In genomic region chr8:117420841-117421534, GRCm38 (mm10) we compare ENCODE assay signal across 14 mouse cellular contexts.
DNase-seq lines count a peak whose midpoint lies in the region; ATAC-seq and TF ChIP-seq lines count a peak whose summit lies in the region.
"Had no signal": no experiment of that assay in that cellular context is flagged by ENCODE, and none has a peak within 500 bp of the region (broad histone marks: within the 10 kb centered on the region; RNA-seq: fewer than 3 reads in every experiment).

No protein-coding gene starts in this region.

- 80% methylated on average over 17 of the region's 17 CpGs for WGBS in liver, embryonic 13.5 days (ENCODE audit: insufficient replicate concordance)
- WGBS in liver, postnatal 0 days (ENCODE audit: insufficient replicate concordance), result 87% methylated on average over 17 of the region's 17 CpGs
- 68% methylated on average over 17 of the region's 17 CpGs for WGBS in olfactory bulb, adult 2 months

- DNase-seq in liver, embryonic 13.5 days, result no peak
- DNase-seq in liver, postnatal 0 days, result no peak
- peak; percentile 24 for DNase-seq in heart, postnatal 14 days
- DNase-seq in kidney, postnatal 36 days, result peak; percentile 39 to 73
- DNase-seq: adrenal gland, postnatal 14 days; right cerebral cortex, postnatal 14 days had no signal

- ATAC-seq in liver, embryonic 13.5 days (ENCODE audit: low read depth), result peak; percentile 14; the same call in 1 of the 2 replicates
- no peak for ATAC-seq in liver, postnatal 0 days
- no peak for ATAC-seq in granulocyte monocyte progenitor cell, adult 5-6 weeks (replicated peaks; ENCODE audit: poor library complexity, severe bottlenecking)
- ATAC-seq in cerebellum, adult (ENCODE audit: insufficient number of reproducible peaks, low FRiP score, low TSS enrichment), result no peak
- ATAC-seq: liver, embryonic 12.5 days had no signal

- intact Hi-C loops in heart, postnatal 14 days (cut with DNase I), result loop anchor here (5.0 kb wide), 1 partner anchor 34 kb away; no protein-coding TSS in a partner anchor

- no peak for TF ChIP-seq EP300 in liver, postnatal 0 days (IDR thresholded peaks at IDR 0.05; ENCODE audit: low read depth)

- no peak for TF ChIP-seq POLR2A in olfactory bulb, adult 2 months (IDR thresholded peaks at IDR 0.05; ENCODE audit: insufficient read depth, low read depth, low read length)

- no peak overlapping the region for H3K4me2 ChIP-seq in liver, embryonic 13.5 days
- H3K4me2 ChIP-seq in liver, postnatal 0 days (ENCODE audit: low read depth, low read length), result no peak overlapping the region
- H3K4me2 ChIP-seq: hindbrain, embryonic 14.5 days; liver, embryonic 12.5 days; midbrain, embryonic 12.5 days; neural tube, embryonic 13.5 days had no signal

- H3K9ac ChIP-seq in liver, embryonic 13.5 days, result no peak overlapping the region
- H3K9ac ChIP-seq in liver, postnatal 0 days (replicated peaks), result no peak overlapping the region
- H3K9ac ChIP-seq: hindbrain, embryonic 14.5 days; liver, embryonic 12.5 days; midbrain, embryonic 12.5 days; neural tube, embryonic 13.5 days had no signal

- no peak overlapping the region for H3K27ac ChIP-seq in liver, embryonic 13.5 days
- H3K27ac ChIP-seq in liver, postnatal 0 days (ENCODE audit: low read depth), result no peak overlapping the region
- H3K27ac ChIP-seq in olfactory bulb, adult 2 months (ENCODE audit: insufficient read depth, low read depth, low read length), result 0 out of 2 replicates have a peak overlapping the region, but pooled peaks have one; percentile 22
- H3K27ac ChIP-seq: hindbrain, embryonic 14.5 days; liver, embryonic 12.5 days; midbrain, embryonic 12.5 days; neural tube, embryonic 13.5 days had no signal

- H3K36me3 ChIP-seq in liver, embryonic 13.5 days, result peaks cover 52% of the 10 kb centered on the region
- peaks cover 55% of the 10 kb centered on the region for H3K36me3 ChIP-seq in liver, postnatal 0 days (replicated peaks; ENCODE audit: insufficient read depth, low read length)

- no peak overlapping the region for H3K4me3 ChIP-seq in liver, embryonic 13.5 days (replicated peaks)
- H3K4me3 ChIP-seq in liver, postnatal 0 days (ENCODE audit: low read depth, low read length), result no peak overlapping the region
- no peak overlapping the region for H3K4me3 ChIP-seq in olfactory bulb, adult 2 months (ENCODE audit: insufficient read depth, low read depth, low read length)
- H3K4me3 ChIP-seq: erythroblast, embryonic 14.5 days; liver, embryonic 12.5 days; midbrain, embryonic 12.5 days; neural tube, embryonic 13.5 days had no signal

- TF ChIP-seq CTCF in liver, postnatal 0 days (IDR thresholded peaks at IDR 0.05; ENCODE audit: low read depth), result no peak
- TF ChIP-seq CTCF in olfactory bulb, adult 2 months (IDR thresholded peaks at IDR 0.05; ENCODE audit: insufficient read depth, low read depth, low read length), result no peak

- peaks cover 7% of the 10 kb centered on the region; the same call in 1 of the 2 replicates for H3K4me1 ChIP-seq in liver, embryonic 13.5 days (replicated peaks)
- H3K4me1 ChIP-seq in liver, postnatal 0 days (ENCODE audit: insufficient read depth), result no peaks in the 10 kb centered on the region
- peaks cover 38% of the 10 kb centered on the region for H3K4me1 ChIP-seq in olfactory bulb, adult 2 months (ENCODE audit: control insufficient read depth, insufficient read depth, low read length)
- H3K4me1 ChIP-seq: liver, embryonic 12.5 days; midbrain, embryonic 12.5 days had no signal

- H3K9me3 ChIP-seq in liver, embryonic 13.5 days (replicated peaks), result no peaks in the 10 kb centered on the region
- no peaks in the 10 kb centered on the region for H3K9me3 ChIP-seq in liver, postnatal 0 days (ENCODE audit: low read length)
- H3K9me3 ChIP-seq: liver, embryonic 12.5 days; midbrain, embryonic 12.5 days; neural tube, embryonic 13.5 days had no signal

- no peaks in the 10 kb centered on the region for H3K27me3 ChIP-seq in liver, embryonic 13.5 days
- no peaks in the 10 kb centered on the region for H3K27me3 ChIP-seq in liver, postnatal 0 days (ENCODE audit: insufficient read depth, low read length)
- H3K27me3 ChIP-seq: liver, embryonic 12.5 days; midbrain, embryonic 12.5 days; neural tube, embryonic 13.5 days had no signal

Comparison
In these comparisons a context has a peak if more than half of its experiments do, and no peak if none do; other contexts are left out.
1. DNase-seq: peak in heart, postnatal 14 days (2 of 2) and kidney, postnatal 36 days (2 of 2); none in liver, embryonic 13.5 days (single experiment) and liver, postnatal 0 days (single experiment).